Mouse (Mus musculus) thymus, adult 2 months (tissue): ENCODE data around the gene Os9.

ENCODE experiments used
- CTCF ChIP-seq: fragments of 200-500 bp; IDR thresholded peaks from 2 replicates; pipeline ENCODE4 v1.5.1; 2012; ENCODE audit warnings: mild to moderate bottlenecking, control low read depth, low read length, moderate library complexity, borderline replicate concordance; ENCODE audit not compliant: control insufficient read depth, poor library complexity, insufficient read depth; ENCODE audit errors: extremely low read depth
- POLR2A ChIP-seq: fragments of 200-500 bp; IDR thresholded peaks from 2 replicates; pipeline ENCODE4 v1.6.1; 2012; ENCODE audit warnings: mild to moderate bottlenecking, low read length, control low read depth, moderate library complexity; ENCODE audit not compliant: control insufficient read depth, poor library complexity, insufficient read depth; ENCODE audit errors: extremely low read depth

DNA sequence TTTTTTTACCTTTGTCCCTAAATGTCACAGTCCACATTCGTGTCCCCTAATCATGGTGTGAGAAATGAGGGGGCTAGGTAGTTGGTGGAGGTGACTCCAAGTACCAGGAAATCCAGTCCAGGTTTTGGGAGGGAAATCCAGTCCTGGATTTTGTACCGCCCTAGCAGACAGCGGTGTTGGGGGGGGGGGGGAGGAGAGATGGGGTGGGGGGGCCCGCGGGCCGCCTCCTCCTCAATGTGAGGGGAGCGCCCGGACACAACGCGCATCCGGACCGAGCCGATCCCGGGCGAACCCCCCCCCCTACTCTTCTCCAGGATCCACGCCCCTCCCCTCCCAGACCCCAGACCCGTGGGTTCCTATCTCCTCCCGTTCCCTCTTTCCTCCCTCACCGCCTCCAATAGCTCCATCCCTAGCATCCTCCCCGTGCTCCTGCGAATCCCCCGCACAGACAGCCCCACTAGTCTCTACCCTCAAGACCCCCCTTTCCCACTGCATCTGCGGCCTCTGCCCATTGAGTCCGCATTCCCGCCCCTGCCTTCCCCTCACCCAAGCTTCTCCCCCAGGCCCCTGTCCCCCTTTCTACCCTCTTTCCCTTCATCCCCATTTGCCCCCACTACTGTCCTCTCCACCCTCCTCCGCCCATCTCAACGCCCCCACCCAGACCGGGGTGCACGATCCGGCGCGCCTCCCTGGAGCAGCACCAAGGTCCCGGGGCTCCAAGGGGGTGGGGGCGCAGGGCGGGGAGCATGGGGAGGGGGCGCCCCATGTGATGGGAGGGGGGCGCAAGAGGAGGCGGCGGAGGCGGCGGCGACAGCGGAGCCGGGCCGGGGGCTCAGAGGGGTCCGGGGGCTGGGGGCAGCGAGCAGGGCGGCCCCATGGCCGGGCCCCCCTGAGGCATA, 42.0 kb downstream of the Os9 start:
- TF ChIP-seq CTCF, result no peak
- TF ChIP-seq POLR2A, result no peak
